Mouse (Mus musculus) MEL (cell line): ENCODE data around the gene Naa25. TPM values are rescaled to one million over a fixed set of nuclear protein-coding genes. Genes with fewer than 3 reads are reported as not detected.

Experiments used
- DNase-seq: peaks from one replicate; pipeline ENCODE4 v3.0.0; 2011; ENCODE audit warnings: low read depth, low spot score
- H3K27ac ChIP-seq: 2 replicates; pipeline ENCODE4 v1.5.1; 2012; ENCODE audit warnings: low read depth, mild to moderate bottlenecking, control low read depth, low read length, moderate library complexity; ENCODE audit not compliant: control insufficient read depth
- H3K27me3 ChIP-seq, 2 experiments: fragments of 150-350 bp in 1 of 2; sonication (generic) in 1 of 2; 2 replicates each; pipeline ENCODE4 v1.6.1; 2012; ENCODE audit warnings: low read length in 2 of 2, mild to moderate bottlenecking in 2 of 2, improper control_type of control experiment in 1 of 2, moderate library complexity in 1 of 2; ENCODE audit not compliant: insufficient read depth in 2 of 2, control insufficient read depth in 1 of 2
- H3K36me3 ChIP-seq, 2 experiments: 2 replicates each; pipeline ENCODE4 v1.6.1; 2012 to 2014; ENCODE audit warnings: low read length in 2 of 2, improper control_type of control experiment in 1 of 2, inconsistent platforms in 1 of 2, mild to moderate bottlenecking in 1 of 2; ENCODE audit not compliant: insufficient read depth in 2 of 2, control insufficient read depth in 1 of 2
- H3K4me1 ChIP-seq, 2 experiments: fragments of 150-350 bp in 1 of 2; sonication (generic) in 1 of 2; 2 replicates each; pipeline ENCODE4 v1.6.1; 2012; ENCODE audit warnings: low read length in 2 of 2, improper control_type of control experiment in 1 of 2, mild to moderate bottlenecking in 1 of 2; ENCODE audit not compliant: insufficient read depth in 2 of 2, control insufficient read depth in 1 of 2
- H3K4me3 ChIP-seq, 2 experiments: fragments of 150-350 bp in 1 of 2; sonication (generic) in 1 of 2; 2 replicates each; pipeline ENCODE4 v1.5.1; 2012; ENCODE audit warnings: low read depth in 2 of 2, low read length in 2 of 2, mild to moderate bottlenecking in 2 of 2, moderate library complexity in 2 of 2, control low read depth in 1 of 2, improper control_type of control experiment in 1 of 2; ENCODE audit not compliant: control insufficient read depth in 1 of 2, insufficient read depth in 1 of 2
- H3K79me2 ChIP-seq: 2 replicates; pipeline ENCODE4 v1.6.1; 2012; ENCODE audit warnings: mild to moderate bottlenecking, low read length, moderate library complexity; ENCODE audit not compliant: control insufficient read depth, poor library complexity, insufficient read depth
- H3K9ac ChIP-seq: 2 replicates; pipeline ENCODE4 v1.6.1; 2012; ENCODE audit warnings: low read depth, mild to moderate bottlenecking, control low read depth, low read length, moderate library complexity; ENCODE audit not compliant: control insufficient read depth, poor library complexity, severe bottlenecking
- H3K9me3 ChIP-seq: fragments of 150-350 bp; sonication (generic); replicated peaks from 2 replicates; pipeline ENCODE4 v1.6.1; 2012; ENCODE audit warnings: mild to moderate bottlenecking, low read length, improper control_type of control experiment, moderate library complexity; ENCODE audit not compliant: insufficient read depth
- CHD1 ChIP-seq: IDR thresholded peaks from 2 replicates; pipeline ENCODE4 v1.6.1; 2012; ENCODE audit warnings: low read depth, mild to moderate bottlenecking, inconsistent platforms, low read length, improper control_type of control experiment
- ELF1 ChIP-seq: IDR thresholded peaks from 2 replicates; pipeline ENCODE4 v1.6.1; 2014; ENCODE audit warnings: low read depth, mild to moderate bottlenecking, inconsistent platforms, low read length, improper control_type of control experiment, moderate library complexity
- EP300 ChIP-seq, 2 experiments: IDR thresholded peaks; 2 replicates each; pipeline ENCODE4 v1.6.1; 2011; ENCODE audit warnings: improper control_type of control experiment in 2 of 2, low read length in 2 of 2, low read depth in 1 of 2, mild to moderate bottlenecking in 1 of 2
- ETS1 ChIP-seq: IDR thresholded peaks from 2 replicates; pipeline ENCODE4 v1.6.1; 2012; ENCODE audit warnings: low read depth, mild to moderate bottlenecking, inconsistent platforms, low read length, improper control_type of control experiment, moderate library complexity
- GATA1 ChIP-seq: IDR thresholded peaks from 2 replicates; pipeline ENCODE4 v1.6.1; 2011; ENCODE audit warnings: low read depth, low read length, improper control_type of control experiment
- HCFC1 ChIP-seq: IDR thresholded peaks from 2 replicates; pipeline ENCODE4 v1.6.1; 2012; ENCODE audit warnings: low read depth, mild to moderate bottlenecking, inconsistent platforms, low read length, improper control_type of control experiment, moderate library complexity
- MAFK ChIP-seq: IDR thresholded peaks from 2 replicates; pipeline ENCODE4 v1.6.1; 2011; ENCODE audit warnings: low read depth, mild to moderate bottlenecking, low read length, improper control_type of control experiment, borderline replicate concordance
- MAX ChIP-seq: IDR thresholded peaks from 2 replicates; pipeline ENCODE4 v1.6.1; 2011; ENCODE audit warnings: low read length, improper control_type of control experiment
- MEF2A ChIP-seq: IDR thresholded peaks from 2 replicates; pipeline ENCODE4 v1.6.1; 2014; ENCODE audit warnings: low read depth, mild to moderate bottlenecking, inconsistent platforms, low read length, improper control_type of control experiment; ENCODE audit not compliant: poor library complexity, insufficient replicate concordance, severe bottlenecking; ENCODE audit errors: extremely low read depth
- MXI1 ChIP-seq: IDR thresholded peaks from 2 replicates; pipeline ENCODE4 v1.6.1; 2011; ENCODE audit warnings: mild to moderate bottlenecking, low read depth, low read length, improper control_type of control experiment
- MYB ChIP-seq: IDR thresholded peaks from 2 replicates; pipeline ENCODE4 v1.6.1; 2011; ENCODE audit warnings: mild to moderate bottlenecking, low read depth, low read length, improper control_type of control experiment
- MYC ChIP-seq: IDR thresholded peaks from 2 replicates; pipeline ENCODE4 v1.6.1; 2011; ENCODE audit warnings: low read depth, mild to moderate bottlenecking, low read length, improper control_type of control experiment, moderate library complexity
- NELFE ChIP-seq: IDR thresholded peaks from 2 replicates; pipeline ENCODE4 v1.6.1; 2011; ENCODE audit warnings: low read depth, low read length, improper control_type of control experiment
- NRF1 ChIP-seq: IDR thresholded peaks from 2 replicates; pipeline ENCODE4 v1.6.1; 2014; ENCODE audit warnings: low read depth, mild to moderate bottlenecking, inconsistent platforms, low read length, improper control_type of control experiment, moderate library complexity; ENCODE audit not compliant: poor library complexity, insufficient read depth, severe bottlenecking
- POLR2A ChIP-seq, 2 experiments: IDR thresholded peaks; 2 replicates each; pipeline ENCODE4 v1.6.1; 2011 to 2012; ENCODE audit warnings: low read length in 2 of 2, mild to moderate bottlenecking in 2 of 2, control low read depth in 1 of 2, improper control_type of control experiment in 1 of 2, low read depth in 1 of 2, moderate library complexity in 1 of 2; ENCODE audit not compliant: control insufficient read depth in 1 of 2, insufficient read depth in 1 of 2, poor library complexity in 1 of 2
- POLR2AphosphoS2 ChIP-seq: IDR thresholded peaks from 2 replicates; pipeline ENCODE4 v1.6.1; 2011; ENCODE audit warnings: low read length, improper control_type of control experiment
- POLR2AphosphoS5 ChIP-seq: IDR thresholded peaks from 2 replicates; pipeline ENCODE4 v1.6.1; 2012; ENCODE audit warnings: low read depth, borderline replicate concordance, mild to moderate bottlenecking, inconsistent platforms, low read length, moderate library complexity, mixed read lengths
- RAD21 ChIP-seq: IDR thresholded peaks from 2 replicates; pipeline ENCODE4 v1.6.1; 2011; ENCODE audit warnings: mild to moderate bottlenecking, low read depth, low read length, improper control_type of control experiment
- SIN3A ChIP-seq: IDR thresholded peaks from 2 replicates; pipeline ENCODE4 v1.6.1; 2012; ENCODE audit warnings: low read length, improper control_type of control experiment, inconsistent platforms
- SMC3 ChIP-seq: IDR thresholded peaks from 2 replicates; pipeline ENCODE4 v1.6.1; 2011; ENCODE audit warnings: low read depth, low read length, improper control_type of control experiment
- TAL1 ChIP-seq: IDR thresholded peaks from 2 replicates; pipeline ENCODE4 v1.6.1; 2012; ENCODE audit warnings: mild to moderate bottlenecking, inconsistent platforms, low read length, moderate library complexity, mixed read lengths
- TBP ChIP-seq: IDR thresholded peaks from 2 replicates; pipeline ENCODE4 v1.8.0; 2011; ENCODE audit warnings: low read depth, low read length, improper control_type of control experiment
- TCF12 ChIP-seq: IDR thresholded peaks from 2 replicates; pipeline ENCODE4 v1.6.1; 2014; ENCODE audit warnings: low read depth, mild to moderate bottlenecking, inconsistent platforms, low read length, improper control_type of control experiment, moderate library complexity
- UBTF ChIP-seq: IDR thresholded peaks from 2 replicates; pipeline ENCODE4 v1.6.1; 2012; ENCODE audit warnings: low read depth, mild to moderate bottlenecking, inconsistent platforms, low read length, improper control_type of control experiment, moderate library complexity, borderline replicate concordance; ENCODE audit not compliant: insufficient read depth
- USF1 ChIP-seq: IDR thresholded peaks from 2 replicates; pipeline ENCODE4 v1.6.1; 2014; ENCODE audit warnings: low read depth, mild to moderate bottlenecking, inconsistent platforms, low read length, improper control_type of control experiment, moderate library complexity
- ZKSCAN1 ChIP-seq: IDR thresholded peaks from 2 replicates; pipeline ENCODE4 v1.6.1; 2012; ENCODE audit warnings: low read depth, mild to moderate bottlenecking, inconsistent platforms, low read length, improper control_type of control experiment, moderate library complexity
- ZMIZ1 ChIP-seq: IDR thresholded peaks from 2 replicates; pipeline ENCODE4 v1.6.1; 2012; ENCODE audit warnings: low read depth, mild to moderate bottlenecking, inconsistent platforms, low read length, improper control_type of control experiment, moderate library complexity
- polyA plus RNA-seq, 2 experiments: library from polyadenylated mRNA; stranded (reverse) in 1 of 2; unstranded in 1 of 2; fragments of >175 nt in 1 of 2; fragments of >200 nt in 1 of 2; gene quantifications; 2 replicates each; pipeline versions ENCODE4 v1.2.1 to v1.2.4; 2012; ENCODE audit warnings: low replicate concordance in 2 of 2, low read depth in 1 of 2; ENCODE audit not compliant: insufficient read length in 2 of 2, insufficient read depth in 1 of 2, missing spikeins in 1 of 2
- total RNA-seq: library from RNA; depleted of rRNA; stranded (reverse); fragments of 300-350 nt; gene quantifications from 2 replicates; pipeline ENCODE4 v1.2.3, GENCODE M21; 2012

Naa25 gene
- total and polyA plus RNA-seq, 3 experiments = 53.0 to 59.6 TPM; not detected in 1

- H3K9me3 ChIP-seq = no peaks in the 10 kb centered on the region
- peak overlapping the region; percentile 95 to 96 for H3K4me3 ChIP-seq
- H3K36me3 ChIP-seq = peaks cover 3 to 19% of the 10 kb centered on the region in 2 experiments; a peak in 3 of 4 replicates
- peaks cover 7 to 23% of the 10 kb centered on the region in 2 experiments for H3K4me1 ChIP-seq
- DNase-seq = peak; percentile 91
- H3K27ac ChIP-seq = peak overlapping the region; percentile 86
- TF ChIP-seq NRF1 (no peak), MAX (0 out of 2 replicates have a peak, but pooled peaks have one; percentile 24), SIN3A (peak; percentile 52; the same call in 1 of the 2 replicates), UBTF (peak; percentile 97; the same call in 1 of the 2 replicates), MXI1 (peak; percentile 78), POLR2AphosphoS5 (no peak), MYC (0 out of 2 replicates have a peak, but pooled peaks have one; percentile 55), POLR2A (IDR thresholded peaks at IDR 0.05; ENCODE audit: control insufficient read depth in 1 of 2, insufficient read depth in 1 of 2, low read depth in 1 of 2, low read length in 2 of 2, poor library complexity in 1 of 2) (no peak), POLR2AphosphoS2 (peak; percentile 64), TCF12 (peak; percentile 33; the same call in 1 of the 2 replicates), EP300 (IDR thresholded peaks at IDR 0.05; ENCODE audit: low read depth in 1 of 2, low read length in 2 of 2) (peak in 1 of 2 experiments; percentile 27; a peak in 1 of 4 replicates), TBP (peak; percentile 98)
- H3K9ac ChIP-seq = peak overlapping the region; percentile 98
- H3K79me2 ChIP-seq = peaks cover 20% of the 10 kb centered on the region
- no peaks in the 10 kb centered on the region for H3K27me3 ChIP-seq
Observed at GRCm38 (mm10) chr5:121451203-121451602, 53.5 kb downstream of the Naa25 start.

- Histone ChIP-seq H3K4me3 (peak within 1 kb of the TSS; percentile 96), H3K4me1 (peaks cover 7 to 23% of the 10 kb centered on the region in 2 experiments), H3K9ac (peak within 1 kb of the TSS; percentile 98), H3K27ac (peak within 1 kb of the TSS; percentile 86), H3K27me3 (no peaks in the 10 kb centered on the region), H3K79me2 (peaks cover 20% of the 10 kb centered on the region), H3K36me3 (peaks cover 3 to 22% of the 10 kb centered on the region in 2 experiments; a peak in 3 of 4 replicates), H3K9me3 (no peaks in the 10 kb centered on the region)
- peak; percentile 74 for DNase-seq
- TF ChIP-seq POLR2AphosphoS2 = peak; percentile 65; the same call in 1 of the 2 replicates
- TF ChIP-seq SMC3 = no peak
- TF ChIP-seq RAD21 = no peak
- no peak for TF ChIP-seq HCFC1
- no peak for TF ChIP-seq ETS1
- TF ChIP-seq MYB = no peak
- TF ChIP-seq ZKSCAN1 = no peak
- no peak for TF ChIP-seq TBP
- no peak for TF ChIP-seq NELFE
- TF ChIP-seq GATA1 = no peak
- TF ChIP-seq POLR2A (IDR thresholded peaks at IDR 0.05; ENCODE audit: control insufficient read depth in 1 of 2, insufficient read depth in 1 of 2, low read depth in 1 of 2, low read length in 2 of 2, poor library complexity in 1 of 2) = no peak; a peak in 1 of 4 replicates
- TF ChIP-seq MAFK = no peak
- peak; percentile 73 for TF ChIP-seq CHD1
- no peak for TF ChIP-seq MAX
- TF ChIP-seq NRF1 = no peak
- TF ChIP-seq TAL1 = no peak
- no peak for TF ChIP-seq USF1
- TF ChIP-seq SIN3A = peak; percentile 36; the same call in 1 of the 2 replicates
- TF ChIP-seq MEF2A = no peak
- 0 out of 2 replicates have a peak, but pooled peaks have one; percentile 11 for TF ChIP-seq UBTF
- TF ChIP-seq MXI1 = no peak
- TF ChIP-seq ZMIZ1 = no peak
- no peak for TF ChIP-seq ELF1
Observed at GRCm38 (mm10) chr5:121451644-121452025, 53.9 kb downstream of the Naa25 start, which contains the start of gene Tmem116. Gene Tmem116, plus strand, starts transcription at chr5:121451893.
